Mouse (Mus musculus): Measurements from ENCODE around the gene Stk32c.

GRCm38 (mm10) chr7:139214596-139215340 lies 1.7 kb upstream of the Stk32c start:
- TF ChIP-seq CTCF (IDR thresholded peaks at IDR 0.05; ENCODE audit: borderline replicate concordance, insufficient read depth, low read depth, low read length) (no peak), POLR2A (IDR thresholded peaks at IDR 0.05; ENCODE audit: borderline replicate concordance, insufficient read depth, low read length) (no peak)
